Mouse (Mus musculus) kidney, postnatal 10 days (tissue): ENCODE data around the gene Gm8113.
"Not testable (repeated sequence)": the region's sequence is repeated elsewhere in the genome, so short reads cannot be mapped to it uniquely, and the experiment has no call there.

Source experiments
- DNase-seq: peaks from one replicate; pipeline ENCODE4 v3.0.0; 2021; ENCODE audit warnings: mixed read lengths

The Gm8113 gene

DNA sequence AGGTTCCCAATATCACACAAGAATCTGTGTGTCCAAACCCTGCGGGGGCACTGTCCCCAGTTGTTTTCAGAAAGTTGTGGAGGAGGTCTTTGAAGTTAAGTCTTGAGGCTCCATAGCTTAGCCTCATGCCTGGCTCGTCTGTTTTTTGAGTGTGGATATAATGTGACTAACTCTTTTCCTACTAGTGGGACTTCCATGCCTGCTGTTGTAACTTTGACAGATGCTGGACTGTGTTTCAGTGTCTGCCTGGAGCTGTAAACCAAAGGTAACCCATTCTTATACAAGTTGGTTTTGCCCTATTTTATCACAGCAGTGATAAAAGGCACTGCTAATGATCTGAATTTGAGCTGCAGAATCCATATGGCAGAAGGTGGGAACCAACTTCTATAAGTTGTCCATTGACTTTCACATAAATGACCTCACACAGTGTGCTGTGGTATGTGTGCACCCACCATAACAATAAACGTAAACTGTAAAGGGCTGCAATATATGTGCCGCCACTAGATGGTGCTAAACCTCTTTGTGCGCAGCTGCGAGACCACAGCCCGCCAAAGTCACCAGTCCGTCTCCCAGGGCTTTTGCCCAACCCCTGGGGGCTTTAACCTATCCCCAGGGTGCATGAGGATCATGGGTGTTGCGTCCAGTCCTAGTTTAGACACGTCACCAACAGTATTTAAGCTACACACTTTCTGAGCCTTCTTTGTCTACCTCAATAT, at the start of gene Gm8113:
Gene Gm8113, plus strand, starts transcription at position 703 of the 716 bp plus-strand sequence.
- DNase-seq = peak; percentile 78

GRCm38 (mm10) chr14:43875417-43875816, 49.8 kb upstream of the Gm8113 start, which contains the start of gene Ear1:
TSS of gene Ear1 (minus strand) at chr14:43875517.
- DNase-seq = not testable (repeated sequence)

- DNase-seq = not testable (repeated sequence)
Observed at GRCm38 (mm10) chr14:43877789-43878188, 47.4 kb upstream of the Gm8113 start.

- DNase-seq = not testable (repeated sequence)
Observed at GRCm38 (mm10) chr14:43879966-43880545, 45.1 kb upstream of the Gm8113 start.

GRCm38 (mm10) chr14:43886235-43886634, 39.0 kb upstream of the Gm8113 start:
- not testable (repeated sequence) for DNase-seq

DNA sequence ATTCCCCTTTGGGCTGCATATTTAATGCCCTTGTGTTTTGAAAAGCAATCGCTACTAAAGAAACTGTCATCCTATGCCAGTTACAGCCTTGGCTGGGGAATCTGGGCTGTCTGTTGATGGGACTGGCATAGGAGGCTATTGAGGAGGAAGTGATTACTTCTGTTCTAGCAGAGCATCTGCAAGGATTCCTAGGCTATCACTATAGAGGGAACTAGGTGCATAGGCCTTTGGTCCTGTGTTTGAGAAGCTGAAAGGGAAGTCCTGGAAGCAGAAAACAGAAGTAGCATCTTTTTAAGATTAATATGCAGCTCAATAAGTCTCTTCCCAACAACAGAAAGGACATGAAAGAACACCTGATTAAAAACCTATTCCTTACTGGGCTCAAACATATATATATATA, 33.9 kb upstream of the Gm8113 start:
- not testable (repeated sequence) for DNase-seq

DNA sequence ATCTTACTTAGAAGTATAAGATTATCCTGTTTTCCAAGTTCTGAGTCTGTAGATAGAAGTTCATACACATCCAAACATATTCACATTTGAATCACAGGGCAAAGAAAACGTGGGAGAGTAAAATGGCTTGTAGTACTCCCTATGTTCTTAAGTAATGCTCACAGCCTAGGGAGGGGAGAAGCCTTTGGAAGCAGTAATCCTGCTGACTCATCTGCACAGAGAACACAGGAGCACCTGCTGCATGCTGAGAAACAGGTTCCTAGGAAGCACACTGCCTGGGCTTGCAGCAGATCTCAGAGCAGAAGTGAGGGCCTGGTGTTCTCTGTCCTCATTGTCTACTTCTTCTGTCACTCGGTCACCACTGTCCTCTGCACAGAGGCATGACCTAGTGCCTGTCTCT, 29.8 kb upstream of the Gm8113 start:
- not testable (repeated sequence) for DNase-seq

DNA sequence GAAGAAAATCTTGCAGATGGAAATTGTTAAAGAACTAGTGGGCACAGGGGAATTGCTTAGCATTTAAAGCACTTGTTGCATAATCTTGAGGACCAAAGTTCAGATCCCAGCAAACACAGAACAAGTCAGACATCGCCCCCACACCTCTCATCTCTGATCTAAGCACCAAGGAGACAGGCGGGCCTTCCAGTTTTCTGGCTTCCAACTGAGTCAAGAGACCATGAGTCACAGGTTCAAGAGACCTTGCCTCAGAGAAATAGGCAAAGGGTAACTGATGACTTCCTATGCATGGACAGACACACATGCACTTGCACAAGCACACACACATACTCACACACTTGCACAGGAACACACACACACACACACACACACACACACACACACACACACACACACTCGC, 26.6 kb upstream of the Gm8113 start:
- DNase-seq = not testable (repeated sequence)

DNA sequence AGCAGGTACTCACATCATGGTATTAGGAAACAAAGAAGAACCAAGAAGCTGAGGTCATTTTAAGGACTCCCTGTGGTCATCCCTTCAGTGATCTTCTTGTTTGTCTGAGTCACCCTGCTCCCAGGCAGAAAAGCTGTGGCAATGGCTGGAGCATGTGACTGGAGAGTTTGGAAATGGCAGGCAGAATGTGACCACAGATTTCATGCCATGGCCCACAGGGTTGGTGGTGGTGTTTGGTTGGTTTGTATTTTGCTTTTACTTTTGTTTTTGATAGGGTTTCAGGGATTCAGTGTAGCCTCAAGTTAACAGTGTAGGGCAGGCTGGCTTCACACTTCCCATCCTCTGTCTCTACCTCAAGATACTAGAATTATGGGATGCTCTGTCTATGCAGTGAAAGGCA, 7.0 kb upstream of the Gm8113 start:
- not testable (repeated sequence) for DNase-seq

GRCm38 (mm10) chr14:43923459-43923858, 1.7 kb upstream of the Gm8113 start, which contains the start of gene Ear10:
TSS of gene Ear10 (minus strand) at chr14:43923559.
- not testable (repeated sequence) for DNase-seq

GRCm38 (mm10) chr14:43925404-43925950, 287 bp downstream of the Gm8113 start:
- DNase-seq = not testable (repeated sequence)

- peak; percentile 57 for DNase-seq
Observed at GRCm38 (mm10) chr14:43932991-43933390, 7.8 kb downstream of the Gm8113 start.

DNA sequence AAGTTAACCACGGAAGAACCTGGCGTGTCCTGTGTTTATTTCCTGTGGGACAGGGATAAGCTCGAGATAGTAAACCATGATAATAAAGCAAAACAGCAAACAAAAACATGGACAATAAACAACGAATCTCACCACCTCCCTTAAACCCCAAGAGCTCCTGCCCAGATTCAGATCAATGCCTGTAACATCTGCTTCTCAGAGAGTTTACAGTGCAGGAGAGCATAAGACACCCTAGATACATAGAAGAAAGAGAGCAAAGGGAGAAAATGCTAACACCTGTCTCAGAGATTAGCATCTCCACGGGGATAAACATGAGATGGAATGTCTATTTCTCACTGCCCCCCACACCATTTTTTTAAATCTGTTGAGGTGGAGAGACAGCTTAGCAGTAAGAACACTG, 8.2 kb downstream of the Gm8113 start:
- DNase-seq = not testable (repeated sequence)

DNA sequence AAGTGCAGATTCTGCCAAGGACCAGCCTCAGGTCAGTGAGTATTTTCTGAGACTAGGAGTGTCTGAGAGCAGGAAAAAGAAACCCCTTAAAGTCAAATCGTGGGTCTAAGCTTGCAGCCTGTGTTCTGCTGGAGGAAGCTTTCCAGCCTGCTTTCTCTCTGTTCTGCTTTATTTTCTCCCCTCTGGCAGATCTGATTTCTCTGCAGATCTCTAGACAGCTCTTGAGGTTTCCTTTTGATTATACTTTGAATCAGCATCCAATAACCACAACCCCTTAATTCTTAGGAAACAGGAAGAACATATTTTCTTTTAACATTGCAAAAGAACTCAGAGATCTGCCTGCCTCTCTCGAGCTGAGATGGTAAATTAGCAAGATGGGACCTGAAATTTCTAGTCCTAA, 28.2 kb downstream of the Gm8113 start:
- DNase-seq = not testable (repeated sequence)

DNA sequence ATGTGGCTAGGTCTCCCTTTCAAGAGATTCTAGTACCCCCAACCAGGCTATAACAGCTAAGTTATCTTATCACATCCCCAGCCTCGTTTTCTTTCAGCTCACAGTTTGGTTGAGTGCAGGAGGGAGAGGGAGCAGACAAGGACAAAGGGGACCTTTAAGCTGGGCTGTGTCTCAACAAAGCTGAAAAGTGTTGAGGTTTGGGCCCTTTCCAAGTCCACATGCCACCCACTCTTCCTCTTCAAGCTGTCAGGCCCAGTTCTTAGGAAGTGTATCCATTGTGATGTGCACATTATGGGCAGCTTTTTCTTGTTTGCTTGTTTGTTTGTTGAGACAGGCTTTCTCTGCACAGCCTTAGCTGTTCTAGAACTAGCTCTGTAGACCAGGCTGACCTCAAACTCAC, 29.9 kb downstream of the Gm8113 start:
- not testable (repeated sequence) for DNase-seq

DNA sequence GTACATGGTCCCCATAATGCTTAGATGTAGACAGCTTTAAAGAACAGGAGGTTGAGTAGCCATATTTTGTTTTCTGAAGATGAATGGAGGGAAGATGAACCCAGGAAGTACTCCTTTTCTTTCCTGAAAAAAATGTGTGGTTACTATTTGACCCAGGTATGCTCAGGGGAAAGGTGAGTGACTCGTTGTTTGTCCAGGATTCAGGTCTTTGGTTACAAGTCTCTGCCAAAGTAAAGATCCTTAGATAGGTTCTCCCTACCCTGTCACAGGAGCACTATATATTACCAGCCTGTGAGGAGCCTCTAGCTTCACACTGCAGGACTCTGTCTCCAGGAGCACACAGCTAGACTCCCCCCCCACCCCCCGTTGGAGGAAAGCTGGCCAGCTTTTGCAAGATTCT, 31.6 kb downstream of the Gm8113 start, which contains the start of gene Ang5:
Gene Ang5, plus strand, starts transcription at position 301 of the 400 bp plus-strand sequence.
- not testable (repeated sequence) for DNase-seq
